Mouse (Mus musculus): Measurements from ENCODE around the gene Cfap97d2. TPM values are rescaled to one million over a fixed set of nuclear protein-coding genes. Genes with fewer than 3 reads are reported as not detected.

Cfap97d2 gene
- under 1 TPM in 1 of 2 experiments, not detected in 1; 0.14 TPM for polyA plus RNA-seq (2012; fragmentation: generic; extraction: Trizol)

GRCm38 (mm10) chr8:13705668-13706067, at the start of gene Cfap97d2:
Cfap97d2 (plus strand) TSS chr8:13705889.

GRCm38 (mm10) chr8:13677413-13677883, 28.2 kb upstream of the Cfap97d2 start, which contains the start of gene Rasa3:
Rasa3 (minus strand) TSS chr8:13677603.

GRCm38 (mm10) chr8:13756982-13757804, 51.5 kb downstream of the Cfap97d2 start, which contains the start of gene Cdc16:
Cdc16 (plus strand) TSS chr8:13757676.

GRCm38 (mm10) chr8:13785250-13785763, 79.6 kb downstream of the Cfap97d2 start, which contains the start of gene Upf3a:
Upf3a (plus strand) TSS chr8:13785615.

Other genes with a start within 250 kb of the Cfap97d2 start
- 1 to 10 TPM in 1 of 2 experiments, under 1 TPM in 1; 0.07 to 1.8 TPM for gene Gas6, start 211.4 kb upstream of the Cfap97d2 start, polyA plus RNA-seq (2012; fragmentation: generic; extraction: Trizol)
- gene 1700029H14Rik, start 143.4 kb upstream of the Cfap97d2 start, polyA plus RNA-seq (2012; fragmentation: generic; extraction: Trizol) = not detected
- 10 to 100 TPM; 10.2 to 22.0 TPM for gene Rasa3, start 28.3 kb upstream of the Cfap97d2 start, polyA plus RNA-seq (2012; fragmentation: generic; extraction: Trizol)
- 10 to 100 TPM; 10.5 to 69.3 TPM for gene Cdc16, start 51.8 kb downstream of the Cfap97d2 start, polyA plus RNA-seq (2012; fragmentation: generic; extraction: Trizol)
- 10 to 100 TPM; 12.2 to 32.1 TPM for gene Upf3a, start 79.7 kb downstream of the Cfap97d2 start, polyA plus RNA-seq (2012; fragmentation: generic; extraction: Trizol)
- not detected for gene AF366264, start 132.5 kb downstream of the Cfap97d2 start, polyA plus RNA-seq (2012; fragmentation: generic; extraction: Trizol)
- 10 to 100 TPM in 1 of 2 experiments, 1 to 10 TPM in 1; 2.6 to 14.4 TPM for gene Champ1, start 163.8 kb downstream of the Cfap97d2 start, polyA plus RNA-seq (2012; fragmentation: generic; extraction: Trizol)
- 10 to 100 TPM; 43.3 to 50.1 TPM for gene Coprs, start 184.4 kb downstream of the Cfap97d2 start, polyA plus RNA-seq (2012; fragmentation: generic; extraction: Trizol)

Data from C3H10T1/2 (cell line).